Mouse (Mus musculus) CD8-positive naive resting alpha-beta T cell, adult 2 months (primary cell): ENCODE data around the gene Fgb.

Experiments used
- DNase-seq, 2 experiments: peaks; one replicate each; pipeline ENCODE4 v3.0.0; 2022; ENCODE audit warnings: low read depth in 2 of 2, low spot score in 2 of 2

Fgb gene

DNA sequence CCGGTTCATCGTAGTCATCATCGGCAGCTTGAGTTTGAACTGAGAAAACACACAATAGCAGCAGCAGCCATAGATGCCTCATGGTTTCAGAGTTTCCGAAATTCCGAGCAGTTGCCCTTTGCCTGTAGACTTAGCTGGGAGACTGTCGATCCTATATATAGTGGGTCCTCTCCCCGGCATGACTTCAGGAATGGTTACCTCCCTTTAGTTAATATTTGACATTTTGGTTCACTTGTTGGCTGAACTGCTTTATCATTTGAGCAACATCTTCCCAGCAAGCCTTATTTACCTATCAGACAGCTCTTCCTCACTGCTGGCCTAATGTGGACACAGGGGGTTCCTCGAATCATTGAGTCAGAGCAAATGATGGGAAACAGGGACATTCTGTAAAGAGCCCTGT, at the start of gene Fgb:
Fgb (minus strand) TSS at position 184 of the 400 bp plus-strand sequence.
- no peak for DNase-seq

DNA sequence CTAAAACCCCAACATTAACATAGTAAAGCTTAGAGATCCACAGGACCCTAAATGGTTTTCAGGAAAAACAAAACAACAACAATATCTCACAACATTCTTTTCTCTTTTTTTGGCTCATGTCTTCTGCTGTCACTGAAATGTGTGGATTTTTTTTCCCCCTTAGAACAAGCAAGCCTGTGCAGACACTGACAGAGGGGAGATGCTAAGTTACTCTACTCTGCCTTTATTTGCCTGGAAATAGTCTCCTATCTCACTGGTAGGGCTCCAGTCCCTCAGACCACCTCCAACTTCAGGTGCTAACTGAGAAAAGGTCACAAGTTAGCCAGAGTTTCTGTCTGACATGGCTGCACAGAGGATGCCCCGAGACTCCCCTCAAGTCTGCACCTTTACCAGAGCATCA, 49.5 kb upstream of the Fgb start:
- DNase-seq: no peak

DNA sequence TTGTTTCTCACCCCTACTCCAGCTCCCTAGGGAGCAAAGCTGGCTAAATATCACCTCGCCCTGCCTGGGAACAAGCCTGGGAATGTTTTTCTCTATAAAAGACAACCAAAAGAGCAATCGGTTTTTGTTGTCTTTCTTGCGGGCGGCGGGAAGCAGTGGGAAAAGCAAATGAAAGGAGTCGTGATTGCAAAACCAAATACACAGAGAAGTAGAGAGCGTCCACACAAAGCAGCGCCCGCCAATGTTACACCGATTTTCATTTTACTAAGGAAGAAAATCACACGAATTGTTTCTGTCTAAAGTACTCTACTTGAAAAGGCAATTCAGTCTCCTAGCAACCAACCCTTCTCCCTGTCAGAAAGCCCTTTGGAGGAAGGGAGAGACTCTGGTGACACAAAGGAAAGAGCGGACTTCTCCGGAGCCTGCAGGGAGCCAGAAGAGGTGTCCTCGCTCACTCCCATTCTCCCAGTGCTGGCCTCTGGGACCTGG, 48.9 kb upstream of the Fgb start:
- no peak for DNase-seq

DNA sequence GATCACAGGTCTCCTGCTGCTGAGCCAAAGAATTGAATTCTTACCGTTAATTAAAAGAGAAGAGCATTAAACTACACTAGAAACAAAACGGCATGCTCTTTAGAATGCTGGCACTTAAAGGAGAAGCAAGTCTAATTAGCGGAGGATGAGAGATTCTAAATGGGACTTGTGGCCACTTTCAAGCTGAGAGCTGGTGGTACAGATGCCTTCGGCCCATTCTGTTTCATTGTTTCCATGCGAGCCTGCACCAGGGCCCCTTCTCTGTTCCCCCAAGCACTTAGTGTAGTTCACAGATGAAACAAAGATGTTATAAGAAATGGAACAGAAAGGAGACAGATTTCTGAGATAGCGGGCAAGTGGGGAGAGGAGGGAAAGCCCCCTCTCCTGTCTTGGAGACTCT, 47.9 kb upstream of the Fgb start:
- DNase-seq: no peak

DNA sequence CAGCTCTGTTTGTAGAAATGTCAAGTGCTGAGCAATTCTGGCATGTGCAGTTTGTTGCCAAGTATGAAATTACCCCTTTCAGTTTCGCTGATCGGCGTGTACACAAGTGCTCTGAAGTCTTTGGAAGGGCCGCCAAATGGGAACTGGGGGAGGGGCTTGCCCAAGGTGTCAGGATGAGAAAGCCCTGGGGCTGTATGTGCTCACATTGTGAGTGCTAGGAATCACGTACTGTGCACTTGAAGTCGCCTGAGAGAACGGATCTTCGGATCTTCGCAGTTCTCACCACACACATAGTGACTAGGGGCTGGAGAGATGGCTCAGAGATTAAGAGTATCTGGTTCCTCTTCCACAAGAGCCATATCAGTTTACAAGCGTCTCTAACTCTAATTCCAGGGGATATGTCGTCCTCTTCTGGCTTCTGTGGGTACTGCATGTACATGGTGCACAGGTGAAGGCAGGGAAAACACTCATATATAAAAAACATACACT, 30.9 kb upstream of the Fgb start:
- DNase-seq: peak; percentile 16 to 55

DNA sequence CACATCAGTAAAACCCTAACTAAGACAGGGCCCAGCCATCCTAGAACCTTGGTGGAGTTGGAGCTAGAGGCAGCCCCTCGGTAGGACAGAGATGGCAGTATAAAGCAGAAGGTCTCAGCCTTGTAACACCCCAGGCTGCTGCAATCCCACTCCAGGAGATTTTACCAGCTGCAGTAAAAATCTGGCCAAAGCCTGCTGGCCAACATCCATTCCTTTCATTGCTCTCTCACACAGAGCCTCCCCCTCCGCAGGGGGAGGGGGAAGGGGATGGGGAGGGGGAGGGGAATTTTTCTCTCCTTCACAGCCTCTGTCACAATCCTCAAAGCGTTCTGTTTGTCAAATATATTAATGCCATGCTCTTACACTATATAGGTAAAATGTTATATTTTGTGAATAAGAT, 26.9 kb upstream of the Fgb start:
- no peak for DNase-seq

DNA sequence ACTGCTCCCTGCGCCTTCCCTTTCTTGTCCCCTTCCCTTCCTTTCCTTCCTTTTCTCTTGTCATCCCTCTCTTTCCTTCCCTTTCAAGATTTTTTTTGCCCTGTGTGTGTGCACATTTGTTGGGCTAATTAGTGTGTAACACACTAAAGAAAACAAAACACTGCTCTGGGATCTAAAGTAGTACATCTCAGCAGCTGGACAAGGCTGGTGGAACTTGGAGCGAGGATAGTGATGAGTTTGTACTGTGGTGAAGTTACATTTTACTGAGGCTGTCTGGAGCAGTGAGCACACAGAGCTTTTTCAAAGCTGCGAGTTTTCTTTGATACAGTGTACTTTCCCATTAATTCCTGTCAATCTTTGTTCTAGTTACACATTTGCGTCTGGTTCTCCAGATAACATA, 20.6 kb upstream of the Fgb start:
- no peak for DNase-seq

DNA sequence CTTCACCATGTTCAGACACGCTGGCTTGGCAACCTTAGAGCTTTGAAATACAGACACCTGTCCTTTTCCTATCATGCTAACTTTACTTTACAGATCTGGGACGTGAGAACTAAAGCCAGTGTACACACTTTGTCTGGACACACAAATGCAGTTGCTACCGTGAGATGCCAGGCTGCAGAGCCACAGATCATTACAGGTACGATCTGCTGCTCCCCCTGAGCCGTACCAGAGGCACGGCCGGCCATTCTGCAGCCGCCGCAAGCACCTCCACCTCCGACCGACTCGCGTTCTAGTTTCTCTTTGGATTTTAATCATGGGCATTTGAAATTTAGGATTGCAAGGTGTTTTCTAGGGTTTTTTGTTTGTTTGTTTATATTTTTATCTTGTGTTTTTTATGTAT, 19.2 kb upstream of the Fgb start:
- no peak for DNase-seq

DNA sequence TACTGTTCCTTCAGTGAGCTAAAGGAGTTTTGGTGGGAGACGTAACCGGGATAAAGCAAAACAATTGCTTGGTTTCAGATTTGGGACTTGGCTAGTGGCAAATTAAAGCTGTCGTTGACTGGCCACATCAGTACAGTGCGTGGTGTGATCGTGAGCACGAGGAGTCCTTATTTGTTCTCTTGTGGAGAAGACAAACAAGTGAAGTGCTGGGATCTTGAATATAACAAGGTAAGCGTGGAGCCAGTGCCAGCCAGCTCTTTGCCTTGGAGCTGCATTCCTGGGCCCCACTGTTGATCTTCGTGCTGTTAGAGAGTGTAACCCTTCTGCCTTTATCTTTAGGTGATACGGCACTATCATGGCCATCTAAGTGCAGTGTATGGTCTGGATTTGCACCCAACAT, 18.3 kb upstream of the Fgb start:
- no peak for DNase-seq

DNA sequence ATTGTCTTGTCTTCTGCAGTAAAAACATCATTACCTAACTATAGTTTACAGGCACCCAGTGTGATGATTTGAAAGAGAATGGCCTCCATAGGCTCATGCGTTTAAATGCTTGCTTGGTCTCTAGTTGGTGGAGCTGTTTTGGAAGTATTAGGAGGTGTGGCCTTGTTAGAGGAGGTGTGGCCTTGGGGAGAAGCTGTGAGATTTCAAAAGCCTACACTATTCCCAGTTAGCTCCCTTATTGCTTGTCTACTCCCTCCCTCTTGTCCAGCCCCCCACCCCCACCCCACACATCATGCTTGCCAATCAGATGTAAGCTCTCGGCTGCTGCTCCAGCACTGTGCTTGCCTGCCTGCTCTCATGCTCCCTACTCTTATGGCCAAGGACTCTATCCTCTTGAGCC, 7.4 kb upstream of the Fgb start:
- DNase-seq: no peak

DNA sequence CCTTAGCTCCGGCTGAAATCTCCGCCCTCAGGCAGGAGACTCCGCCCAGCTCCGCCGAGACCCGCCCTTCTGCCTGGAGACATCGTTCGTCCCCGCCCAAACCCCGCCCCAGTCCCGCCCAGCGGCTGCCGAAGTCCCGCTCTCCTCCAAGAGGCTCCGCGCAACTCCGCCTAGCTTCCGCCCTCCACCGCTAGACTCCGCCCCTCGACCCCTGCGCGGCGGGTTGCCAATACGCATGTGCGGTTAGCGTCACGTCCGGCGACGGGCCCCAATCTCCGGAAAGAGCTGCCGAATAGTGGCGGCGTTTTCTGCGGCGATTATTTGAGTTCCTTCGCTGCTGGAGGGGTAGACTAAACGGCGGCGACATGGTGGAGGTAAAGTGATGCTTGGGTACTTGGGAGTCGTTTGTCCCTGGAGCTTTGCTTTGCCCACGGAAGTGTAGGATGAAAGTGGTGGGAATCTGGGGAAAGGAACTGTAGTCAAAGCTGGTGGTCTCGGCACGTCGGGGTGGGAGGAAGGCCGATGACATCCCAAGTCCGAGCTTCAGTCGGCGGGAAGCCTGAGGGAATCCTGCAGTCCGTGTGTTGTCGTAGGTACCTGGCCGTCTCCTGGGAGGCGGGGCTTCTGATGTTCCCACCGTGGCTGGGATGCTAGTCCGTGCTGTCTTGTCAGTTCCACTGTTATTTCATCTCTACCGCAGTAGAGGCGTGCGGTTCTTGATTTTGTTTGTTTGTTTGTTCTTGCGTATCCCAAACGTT, 5.8 kb upstream of the Fgb start, which contains the start of gene Plrg1:
Plrg1 (plus strand) TSS at position 242 of the 758 bp plus-strand sequence.
- peak; percentile 99 for DNase-seq

DNA sequence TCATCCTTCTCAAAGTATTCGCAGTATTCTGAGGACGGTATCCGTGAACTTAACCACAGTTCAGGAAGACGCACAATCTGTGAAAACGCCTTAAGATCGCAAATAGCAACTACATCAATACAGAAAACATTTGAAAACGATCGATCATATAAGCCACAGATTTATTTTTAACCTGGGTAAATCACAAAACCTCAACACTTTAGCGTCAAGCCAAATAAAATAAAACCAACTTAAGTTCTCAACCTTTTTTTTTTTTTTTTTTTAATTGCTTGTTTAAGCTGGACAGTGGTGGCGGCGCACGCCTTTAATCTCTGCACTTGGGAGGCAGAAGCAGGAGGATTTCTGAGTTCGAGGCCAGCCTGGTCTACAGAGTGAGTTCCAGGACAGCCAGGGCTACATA, 5.1 kb upstream of the Fgb start:
- DNase-seq: no peak

DNA sequence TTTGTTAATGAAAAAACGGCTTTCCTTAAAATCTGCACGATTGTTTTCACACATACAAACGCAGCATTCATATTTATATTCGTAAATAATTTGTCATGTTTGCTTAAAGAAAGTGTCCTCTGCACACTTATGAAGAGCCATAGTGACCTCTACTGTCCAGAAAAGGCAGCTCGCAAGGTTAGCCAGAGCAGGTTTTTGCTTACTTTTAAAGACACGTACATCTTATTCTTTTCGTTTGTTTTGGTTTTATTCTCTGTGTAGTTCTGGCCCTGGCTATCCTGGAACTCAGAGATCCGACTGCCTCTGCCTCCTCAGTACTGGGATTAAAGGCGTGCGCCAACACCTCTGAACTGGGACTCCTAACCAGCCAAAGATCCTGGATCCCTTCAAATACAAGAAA, 4.1 kb upstream of the Fgb start:
- DNase-seq: peak in 1 of 2 experiments; percentile 11

DNA sequence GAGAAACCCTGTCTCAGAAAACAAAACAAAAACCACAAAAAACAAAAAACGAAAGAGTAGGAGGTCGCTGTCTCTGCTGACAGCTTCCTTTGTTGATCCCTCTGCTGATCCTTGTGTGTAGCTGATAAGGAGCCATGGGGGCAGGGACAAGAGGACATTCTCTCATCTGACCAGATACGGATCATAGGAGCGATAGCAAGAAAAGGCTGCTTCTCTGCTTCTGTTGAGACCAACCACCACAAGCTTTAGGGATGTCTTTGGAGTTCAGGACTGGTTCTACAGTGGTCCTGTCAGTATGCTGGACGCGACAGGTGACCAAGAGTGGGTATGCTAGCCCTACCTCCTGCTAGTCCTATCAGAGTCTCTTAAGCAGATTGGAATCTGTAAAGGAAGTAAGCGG, 3.5 kb upstream of the Fgb start:
- DNase-seq: no peak

DNA sequence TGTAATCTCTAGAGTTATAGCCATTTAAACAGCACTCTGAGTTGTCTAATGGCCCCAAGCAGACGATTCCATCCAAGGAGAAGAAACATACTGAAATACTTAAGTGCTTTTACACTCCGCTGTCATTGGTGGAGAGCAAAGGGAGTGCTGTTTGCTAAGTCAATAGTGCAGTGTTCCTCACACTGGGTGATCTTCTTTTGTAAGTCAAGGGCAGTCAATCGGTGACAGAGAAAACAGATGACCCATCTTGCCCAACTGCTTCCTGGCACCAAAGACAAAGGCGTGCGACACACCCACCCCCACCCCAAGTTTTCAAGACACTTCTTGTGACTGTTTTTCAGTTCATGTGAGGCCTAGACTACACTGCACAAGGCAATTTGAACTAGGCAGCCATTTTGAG, 2.4 kb upstream of the Fgb start:
- DNase-seq: no peak

DNA sequence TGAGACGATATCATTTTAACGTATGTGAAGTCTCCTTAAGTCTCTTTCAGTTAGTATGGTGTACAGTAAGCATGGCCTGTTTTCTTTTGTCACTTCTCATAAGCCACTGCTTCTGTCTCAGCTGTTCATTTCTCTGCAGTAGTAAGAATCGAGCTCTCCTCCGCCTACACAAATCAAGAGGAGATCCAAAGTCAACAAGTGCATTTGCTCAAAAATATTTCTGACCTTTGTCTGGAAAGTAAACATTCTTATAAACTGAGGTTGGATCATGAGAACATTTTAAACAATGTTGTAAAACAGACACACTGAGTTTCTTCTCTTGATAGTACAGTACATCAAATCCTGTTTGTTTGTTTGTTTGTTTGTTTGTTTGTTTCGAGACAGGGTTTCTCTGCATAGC, 998 bp upstream of the Fgb start:
- DNase-seq: no peak

DNA sequence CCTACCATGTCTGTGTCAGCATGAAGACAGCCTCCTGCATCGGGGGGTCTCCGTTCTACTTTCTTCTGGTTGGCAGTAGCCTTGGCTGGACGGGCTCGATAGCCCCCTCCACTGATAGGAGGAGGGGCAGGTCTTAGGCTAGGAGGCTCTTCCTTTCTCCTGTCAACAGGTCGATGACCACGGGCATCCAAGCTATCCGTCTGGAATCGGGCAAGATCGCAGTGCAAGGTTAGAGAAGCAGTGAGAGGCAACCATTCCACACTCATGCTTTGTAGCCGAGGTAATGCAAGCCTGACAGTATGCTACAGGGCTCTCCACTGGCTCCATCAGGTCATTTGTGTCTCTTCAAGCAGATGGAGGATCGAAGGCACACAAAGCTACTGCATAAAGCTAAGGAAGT, 3.0 kb downstream of the Fgb start:
- DNase-seq: no peak

DNA sequence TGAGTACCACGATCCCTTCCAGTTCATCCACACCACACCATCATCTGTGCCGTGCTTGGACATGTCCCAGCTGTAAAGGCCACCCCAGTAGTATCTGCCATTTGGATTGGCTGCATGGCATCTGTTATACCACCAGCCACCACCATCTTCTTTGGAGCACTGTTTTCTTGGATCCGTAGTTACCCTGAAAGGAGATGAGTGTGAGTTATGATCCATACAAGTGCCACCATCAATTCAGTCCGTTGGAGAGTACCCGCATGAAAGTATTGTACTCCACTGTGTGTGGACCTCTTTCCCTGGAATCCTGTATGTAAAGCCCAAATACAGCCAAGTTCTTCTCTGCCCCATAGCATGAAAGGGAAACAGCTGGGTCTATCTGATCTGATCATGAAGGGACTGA, 7.2 kb downstream of the Fgb start:
- DNase-seq: no peak

DNA sequence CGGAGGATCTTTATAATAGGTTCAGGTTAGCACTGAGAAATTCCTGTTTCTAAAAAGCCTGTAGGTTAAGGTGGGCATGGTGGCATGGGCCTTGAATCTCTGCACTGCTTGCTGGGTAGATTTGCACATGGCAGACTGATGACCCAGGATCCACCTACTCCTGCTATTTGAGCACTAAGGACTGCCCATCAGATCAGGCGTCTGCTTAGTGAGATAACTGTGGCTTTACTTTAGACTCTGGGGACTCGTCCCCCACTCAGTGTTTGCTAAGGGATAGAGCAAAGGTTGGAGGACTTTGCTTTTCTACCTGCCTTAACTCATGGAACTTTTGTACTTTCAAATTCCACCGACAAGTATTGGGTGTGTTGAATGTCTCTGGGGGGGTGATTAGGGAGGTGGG, 10.0 kb downstream of the Fgb start:
- DNase-seq: no peak

DNA sequence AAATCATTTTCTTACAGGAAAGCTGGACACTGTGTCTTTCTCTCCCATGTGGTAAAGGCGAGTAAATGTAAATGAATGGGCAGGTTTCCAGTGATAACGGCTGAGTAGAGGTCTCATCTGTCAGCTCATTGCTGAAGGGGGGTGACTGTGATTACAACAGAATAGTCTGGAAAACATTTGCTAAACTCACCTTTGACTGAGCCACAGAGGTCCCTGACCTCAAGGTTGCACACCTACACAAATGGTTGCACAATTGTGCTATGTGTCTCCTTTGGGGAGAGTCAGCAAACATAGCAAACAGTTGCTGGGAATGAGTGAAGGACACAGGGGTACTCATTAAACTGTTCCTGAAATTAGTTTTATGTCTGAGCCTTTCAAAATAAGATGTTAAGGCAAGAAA, 10.8 kb downstream of the Fgb start:
- no peak for DNase-seq

DNA sequence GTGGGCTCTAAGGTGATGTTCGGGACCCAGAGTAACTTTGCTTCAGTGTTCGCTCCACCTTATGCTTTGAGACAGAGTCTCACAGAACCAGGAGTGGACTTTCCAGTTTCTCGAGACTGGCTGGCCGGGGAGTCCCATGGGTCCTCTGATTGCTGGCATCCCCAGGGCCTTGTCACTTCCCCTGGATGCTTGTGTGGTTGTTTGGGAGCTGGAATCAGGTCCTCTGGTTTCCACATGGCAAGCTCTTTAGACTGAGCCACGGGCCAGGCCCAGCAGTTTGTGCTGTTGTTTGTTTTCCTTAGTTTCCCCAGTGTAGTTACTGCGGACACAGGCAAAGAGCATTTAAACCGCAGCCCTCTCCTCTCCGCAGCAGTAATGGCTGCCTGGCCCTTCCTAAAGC, 15.9 kb downstream of the Fgb start:
- no peak for DNase-seq

DNA sequence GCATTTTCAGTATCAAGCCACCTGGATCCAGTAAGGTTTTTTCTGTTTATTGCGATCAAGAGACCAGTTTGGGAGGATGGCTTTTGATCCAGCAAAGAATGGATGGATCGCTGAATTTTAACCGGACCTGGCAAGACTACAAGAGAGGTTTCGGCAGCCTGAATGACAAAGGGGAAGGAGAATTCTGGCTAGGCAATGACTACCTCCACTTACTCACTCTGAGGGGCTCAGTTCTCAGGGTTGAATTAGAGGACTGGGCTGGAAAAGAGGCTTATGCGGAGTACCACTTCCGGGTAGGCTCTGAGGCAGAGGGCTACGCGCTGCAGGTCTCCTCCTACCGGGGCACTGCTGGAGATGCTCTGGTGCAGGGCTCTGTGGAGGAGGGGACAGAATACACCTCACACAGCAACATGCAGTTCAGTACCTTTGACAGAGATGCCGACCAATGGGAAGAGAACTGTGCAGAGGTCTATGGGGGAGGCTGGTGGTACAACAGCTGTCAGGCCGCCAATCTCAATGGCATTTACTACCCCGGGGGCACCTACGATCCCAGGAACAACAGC, 16.8 kb downstream of the Fgb start:
- DNase-seq: no peak

DNA sequence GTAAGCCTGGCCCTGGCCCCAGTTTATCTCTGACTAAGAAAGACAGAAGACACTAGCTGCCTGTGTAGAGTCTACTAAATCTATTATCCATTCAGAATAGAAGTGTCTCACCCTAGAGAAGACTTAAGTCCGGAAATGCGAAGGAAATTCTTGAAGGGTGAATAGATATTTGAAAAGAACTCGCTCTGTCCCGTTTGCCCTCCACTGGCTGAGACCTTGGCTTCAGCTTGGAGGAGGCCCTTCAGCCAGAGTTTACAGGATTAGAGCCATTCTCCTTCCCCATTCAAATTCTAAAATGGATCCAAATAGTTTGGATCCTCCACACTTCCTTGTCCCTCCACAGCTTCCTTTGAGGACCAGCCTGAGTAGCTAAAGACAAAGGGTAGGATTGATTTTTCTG, 19.3 kb downstream of the Fgb start:
- no peak for DNase-seq
